Mouse (Mus musculus) intestine, embryonic 15.5 days (tissue): Measurements from ENCODE around the gene Ctdnep1. TPM values are rescaled to one million over a fixed set of nuclear protein-coding genes. Genes with fewer than 3 reads are reported as not detected.
"Not testable (repeated sequence)": the region's sequence is repeated elsewhere in the genome, so short reads cannot be mapped to it uniquely, and the experiment has no call there.

Experiments used
- ATAC-seq: fragments of 200-750 bp; cut with Nextera tagmentation; 2 replicates; pipeline ENCODE4 v1.8.0; 2017; ENCODE audit warnings: moderate TSS enrichment, moderate library complexity
- H3K27ac ChIP-seq: fragments of 300-500 bp; sonication (generic); 2 replicates; pipeline ENCODE4 v1.5.1; 2015; ENCODE audit warnings: mild to moderate bottlenecking, inconsistent platforms
- H3K27me3 ChIP-seq: fragments of 300-500 bp; sonication (generic); replicated peaks from 2 replicates; pipeline ENCODE4 v1.6.1; 2015; ENCODE audit warnings: inconsistent platforms
- H3K36me3 ChIP-seq: fragments of 300-500 bp; sonication (generic); 2 replicates; pipeline ENCODE4 v1.6.1; 2015; ENCODE audit warnings: inconsistent platforms
- H3K4me1 ChIP-seq: fragments of 300-500 bp; sonication (generic); replicated peaks from 2 replicates; pipeline ENCODE4 v1.6.1; 2015; ENCODE audit warnings: inconsistent platforms
- H3K4me2 ChIP-seq: fragments of 300-500 bp; sonication (generic); replicated peaks from 2 replicates; pipeline ENCODE4 v1.6.1; 2015; ENCODE audit warnings: mild to moderate bottlenecking, inconsistent platforms
- H3K4me3 ChIP-seq: fragments of 300-500 bp; sonication (generic); replicated peaks from 2 replicates; pipeline ENCODE4 v1.5.1; 2015; ENCODE audit warnings: inconsistent platforms
- H3K9ac ChIP-seq: fragments of 300-500 bp; sonication (generic); 2 replicates; pipeline ENCODE4 v1.6.1; 2015; ENCODE audit warnings: inconsistent platforms
- H3K9me3 ChIP-seq: fragments of 300-500 bp; sonication (generic); 2 replicates; pipeline ENCODE4 v1.6.1; 2016; ENCODE audit warnings: inconsistent platforms
- whole genome bisulfite sequencing: fragments of 180-500 bp; shearing (Covaris S2); methylation state at CpG from one replicate; pipeline ENCODE4 v1.1.7; 2015; 5-methylcytosine and 5-hydroxymethylcytosine counted together
- polyA plus RNA-seq: library from polyadenylated mRNA; unstranded; fragments of >200 nt; fragmentation: Nextera tagmentation; extraction: Ambion mirVana; gene quantifications from 2 replicates; pipeline ENCODE4 v1.2.1, GENCODE M21; 2015

Ctdnep1 gene
- polyA plus RNA-seq, 1 experiment from 2014 or later, result 23.2 TPM

DNA sequence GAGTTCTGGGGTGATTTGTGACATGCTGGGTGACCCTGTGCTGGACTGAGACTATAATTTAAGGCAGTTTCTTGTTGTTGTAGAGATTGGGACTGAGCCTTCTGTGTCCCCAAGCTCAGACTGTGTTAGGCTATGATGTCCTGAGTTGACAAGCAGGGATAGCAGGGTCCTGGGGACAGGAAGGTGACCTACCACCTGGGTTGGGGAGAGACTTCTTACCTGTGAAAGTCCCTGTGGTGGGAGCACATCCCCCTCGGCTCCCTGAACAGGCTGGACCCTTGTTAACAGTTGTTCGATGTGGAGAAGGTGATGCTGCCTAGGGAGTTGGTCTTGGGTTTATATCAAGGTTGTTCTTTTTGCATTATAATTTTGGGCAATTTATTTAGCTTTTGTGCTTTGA is 21.5 kb downstream of the Ctdnep1 start:
- H3K27ac ChIP-seq, result no peak overlapping the region
- H3K27me3 ChIP-seq, result no peaks in the 10 kb centered on the region
- WGBS, result 84% methylated on average over 2 of the region's 2 CpGs
- H3K36me3 ChIP-seq, result peaks cover 42% of the 10 kb centered on the region
- H3K4me3 ChIP-seq, result peak overlapping the region; percentile 84; the same call in 1 of the 2 replicates
- no peak for ATAC-seq
- H3K9me3 ChIP-seq, result no peaks in the 10 kb centered on the region
- H3K4me1 ChIP-seq, result peaks cover 34% of the 10 kb centered on the region
- no peak overlapping the region for H3K9ac ChIP-seq
- H3K4me2 ChIP-seq, result peak overlapping the region; percentile 70

DNA sequence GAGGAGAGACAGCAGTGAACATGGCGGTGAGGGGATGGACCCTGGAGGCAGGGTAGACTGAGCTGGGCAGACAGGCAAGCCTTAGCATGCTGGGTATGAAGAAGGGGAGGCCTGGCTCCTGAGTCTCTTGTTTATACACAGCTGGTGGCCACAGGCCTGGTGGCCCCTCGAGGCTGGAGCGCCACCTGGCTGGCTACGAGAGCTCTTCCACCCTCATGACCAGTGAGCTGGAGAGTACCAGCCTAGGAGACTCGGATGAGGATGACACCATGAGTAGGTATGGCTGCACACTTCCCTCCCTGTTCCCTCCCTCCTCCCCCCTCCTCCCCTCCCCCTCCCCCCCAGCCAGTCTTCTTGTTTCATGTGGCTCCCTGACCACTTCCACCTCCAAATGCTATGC is 24.6 kb downstream of the Ctdnep1 start:
- Histone ChIP-seq H3K9me3 (no peaks in the 10 kb centered on the region), H3K4me1 (peaks cover 16% of the 10 kb centered on the region), H3K4me3 (no peak overlapping the region), H3K27me3 (no peaks in the 10 kb centered on the region), H3K9ac (no peak overlapping the region), H3K36me3 (peaks cover 46% of the 10 kb centered on the region), H3K4me2 (no peak overlapping the region), H3K27ac (no peak overlapping the region)
- 57% methylated on average over 5 of the region's 5 CpGs for WGBS
- no peak for ATAC-seq

DNA sequence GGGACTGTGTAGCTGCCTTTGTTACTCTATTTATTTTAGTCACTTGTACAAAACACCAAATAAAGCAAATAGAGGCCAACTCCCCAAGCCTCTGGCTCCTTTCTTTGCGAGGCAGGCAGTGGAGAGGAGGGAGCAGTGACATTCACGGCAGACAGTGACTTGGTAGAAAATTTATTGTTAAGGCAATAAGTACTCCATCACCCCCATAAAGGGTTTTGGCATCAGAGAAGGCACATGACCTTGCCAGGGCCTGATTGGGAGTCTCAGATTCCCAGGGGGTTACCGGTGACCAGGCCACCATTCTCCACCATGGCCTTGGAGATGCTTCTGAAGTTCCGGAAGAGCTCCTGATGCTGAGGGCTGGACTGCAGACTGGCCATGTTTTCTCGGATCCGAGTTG is 29.1 kb downstream of the Ctdnep1 start:
- WGBS, result 88% methylated on average over 6 of the region's 6 CpGs
- H3K4me2 ChIP-seq, result no peak overlapping the region
- H3K4me3 ChIP-seq, result no peak overlapping the region

DNA sequence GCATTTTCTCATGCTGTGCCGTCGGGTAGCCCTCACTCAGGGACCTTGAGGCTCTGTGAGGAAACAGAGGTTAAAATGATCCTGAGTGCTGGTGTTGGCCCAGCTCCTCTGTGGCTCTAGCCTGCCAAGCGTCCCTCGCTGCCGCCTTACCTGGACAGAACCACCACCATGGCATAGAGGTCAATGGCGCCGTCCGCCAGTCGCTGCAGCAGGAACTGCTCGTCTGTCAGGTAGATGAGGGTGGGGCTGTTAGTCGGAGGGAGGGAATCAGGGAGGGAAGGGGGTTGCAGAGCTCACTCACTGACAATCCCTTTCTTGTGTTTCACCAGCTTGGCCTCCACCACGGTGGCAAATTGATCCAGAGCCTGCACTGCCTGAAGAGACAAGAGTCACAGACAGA is 29.6 kb downstream of the Ctdnep1 start:
- no peak overlapping the region for H3K4me2 ChIP-seq
- no peaks in the 10 kb centered on the region for H3K27me3 ChIP-seq
- H3K4me3 ChIP-seq, result no peak overlapping the region
- H3K9me3 ChIP-seq, result no peaks in the 10 kb centered on the region
- no peak overlapping the region for H3K27ac ChIP-seq
- 83% methylated on average over 12 of the region's 12 CpGs for WGBS
- peaks cover 12% of the 10 kb centered on the region for H3K4me1 ChIP-seq
- no peak for ATAC-seq
- H3K36me3 ChIP-seq, result peaks cover 59% of the 10 kb centered on the region
- no peak overlapping the region for H3K9ac ChIP-seq

More for the DNA sequence above, 29.1 kb downstream of the Ctdnep1 start:
- ATAC-seq, result no peak
- Histone ChIP-seq H3K4me1 (peaks cover 12% of the 10 kb centered on the region), H3K27me3 (no peaks in the 10 kb centered on the region), H3K9ac (no peak overlapping the region), H3K9me3 (no peaks in the 10 kb centered on the region), H3K27ac (no peak overlapping the region), H3K36me3 (peaks cover 64% of the 10 kb centered on the region)

DNA sequence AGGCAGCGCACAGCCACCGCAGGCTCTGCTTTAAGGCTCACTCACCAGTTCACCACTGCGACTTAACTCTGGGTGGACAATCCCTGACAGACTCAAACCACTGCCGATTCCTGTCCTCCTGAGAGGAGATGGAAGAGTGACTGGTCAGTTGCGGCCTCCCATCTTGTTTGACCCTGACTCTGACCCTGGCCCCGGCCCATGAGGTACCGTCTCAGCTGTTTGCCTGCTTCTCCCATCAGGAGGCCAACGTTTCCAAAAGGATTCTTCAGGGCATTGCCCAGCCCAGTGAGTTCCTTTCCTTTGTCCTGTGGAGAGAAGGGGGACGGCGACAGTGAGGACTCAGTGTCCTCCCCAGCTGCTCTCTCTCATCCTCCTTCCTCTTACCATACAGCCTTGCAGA is 30.0 kb downstream of the Ctdnep1 start:
- WGBS, result 91% methylated on average over 10 of the region's 10 CpGs
- Histone ChIP-seq H3K9ac (no peak overlapping the region), H3K27ac (no peak overlapping the region), H3K9me3 (no peaks in the 10 kb centered on the region), H3K4me2 (no peak overlapping the region), H3K27me3 (no peaks in the 10 kb centered on the region), H3K36me3 (peaks cover 58% of the 10 kb centered on the region), H3K4me1 (peaks cover 12% of the 10 kb centered on the region), H3K4me3 (no peak overlapping the region)
- ATAC-seq, result no peak

DNA sequence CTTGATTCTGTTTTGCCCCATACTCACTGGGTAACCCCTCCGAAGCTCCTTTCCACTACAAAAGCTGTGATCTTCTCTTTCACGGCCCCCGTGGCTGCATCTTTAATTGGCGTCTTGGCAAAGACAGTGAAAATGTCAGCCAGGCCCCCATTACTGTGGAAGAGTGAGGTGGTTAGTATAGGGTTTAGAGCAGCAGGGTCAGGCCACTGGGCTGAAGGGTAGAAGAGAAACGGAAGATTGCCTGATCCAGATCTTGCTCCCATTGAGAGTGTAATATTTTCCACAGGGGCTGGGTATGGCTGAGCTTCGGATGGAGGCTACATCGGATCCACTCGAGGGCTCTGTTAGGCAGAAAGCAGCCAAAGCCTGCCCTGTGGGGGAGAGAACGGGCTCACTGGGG is 32.0 kb downstream of the Ctdnep1 start:
- no peaks in the 10 kb centered on the region for H3K9me3 ChIP-seq
- 89% methylated on average over 9 of the region's 9 CpGs for WGBS

DNA sequence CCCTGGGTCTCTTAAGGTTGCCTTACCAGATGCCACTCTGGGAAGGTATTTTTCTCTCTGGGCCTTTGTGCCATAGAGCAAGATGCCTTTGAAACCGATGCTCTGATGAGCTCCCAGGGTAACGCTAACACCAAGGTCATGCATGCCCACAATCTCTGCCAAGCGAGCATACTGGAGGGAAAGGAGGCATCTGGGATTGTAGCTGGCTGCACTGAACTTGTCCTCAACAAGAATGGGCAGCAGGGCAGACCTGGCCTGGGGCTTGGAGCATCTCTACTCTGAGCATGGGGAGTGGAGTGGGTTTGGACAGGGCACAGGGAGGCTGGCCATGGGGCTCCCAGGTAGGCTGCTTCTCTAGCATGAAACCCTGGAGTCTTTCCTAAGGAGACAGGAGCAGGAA is 32.5 kb downstream of the Ctdnep1 start:
- Histone ChIP-seq H3K4me3 (no peak overlapping the region), H3K27me3 (no peaks in the 10 kb centered on the region), H3K4me2 (no peak overlapping the region), H3K9ac (no peak overlapping the region; the same call in 1 of the 2 replicates), H3K27ac (no peak overlapping the region), H3K4me1 (peaks cover 21% of the 10 kb centered on the region), H3K9me3 (no peaks in the 10 kb centered on the region), H3K36me3 (peaks cover 38% of the 10 kb centered on the region)
- 79% methylated on average over 3 of the region's 3 CpGs for WGBS
- no peak for ATAC-seq

More for the DNA sequence above, 32.0 kb downstream of the Ctdnep1 start:
- ATAC-seq, result no peak
- H3K9ac ChIP-seq, result no peak overlapping the region
- no peak overlapping the region for H3K27ac ChIP-seq
- no peak overlapping the region for H3K4me3 ChIP-seq
- H3K27me3 ChIP-seq, result no peaks in the 10 kb centered on the region
- peaks cover 19% of the 10 kb centered on the region for H3K4me1 ChIP-seq
- H3K36me3 ChIP-seq, result peaks cover 42% of the 10 kb centered on the region
- no peak overlapping the region for H3K4me2 ChIP-seq

DNA sequence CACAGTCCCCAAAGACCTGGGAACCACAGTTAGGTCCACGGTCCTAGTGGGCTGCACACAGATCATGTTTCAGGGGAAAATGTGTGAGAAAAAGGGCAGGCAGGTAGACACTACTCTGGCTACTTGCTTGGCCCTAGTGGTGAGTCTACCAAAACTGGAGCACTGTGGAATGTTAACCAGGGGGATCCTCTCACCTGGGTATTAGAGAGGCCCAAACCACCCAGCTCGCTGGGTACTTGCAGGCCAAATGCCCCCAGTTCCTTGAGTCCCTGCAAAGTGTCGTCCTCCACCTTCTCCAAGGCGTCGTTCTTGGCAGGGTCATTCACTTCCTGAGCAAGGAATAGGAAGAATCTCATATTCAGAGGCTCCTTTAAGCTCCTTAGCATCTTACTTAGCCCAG is 33.1 kb downstream of the Ctdnep1 start:
- Histone ChIP-seq H3K27ac (no peak overlapping the region), H3K27me3 (no peaks in the 10 kb centered on the region), H3K36me3 (peaks cover 33% of the 10 kb centered on the region), H3K4me2 (peak overlapping the region; percentile 69; the same call in 1 of the 2 replicates), H3K4me3 (no peak overlapping the region), H3K4me1 (peaks cover 27% of the 10 kb centered on the region), H3K9me3 (no peaks in the 10 kb centered on the region), H3K9ac (no peak overlapping the region)
- ATAC-seq, result no peak
- WGBS, result 49% methylated on average over 5 of the region's 5 CpGs

DNA sequence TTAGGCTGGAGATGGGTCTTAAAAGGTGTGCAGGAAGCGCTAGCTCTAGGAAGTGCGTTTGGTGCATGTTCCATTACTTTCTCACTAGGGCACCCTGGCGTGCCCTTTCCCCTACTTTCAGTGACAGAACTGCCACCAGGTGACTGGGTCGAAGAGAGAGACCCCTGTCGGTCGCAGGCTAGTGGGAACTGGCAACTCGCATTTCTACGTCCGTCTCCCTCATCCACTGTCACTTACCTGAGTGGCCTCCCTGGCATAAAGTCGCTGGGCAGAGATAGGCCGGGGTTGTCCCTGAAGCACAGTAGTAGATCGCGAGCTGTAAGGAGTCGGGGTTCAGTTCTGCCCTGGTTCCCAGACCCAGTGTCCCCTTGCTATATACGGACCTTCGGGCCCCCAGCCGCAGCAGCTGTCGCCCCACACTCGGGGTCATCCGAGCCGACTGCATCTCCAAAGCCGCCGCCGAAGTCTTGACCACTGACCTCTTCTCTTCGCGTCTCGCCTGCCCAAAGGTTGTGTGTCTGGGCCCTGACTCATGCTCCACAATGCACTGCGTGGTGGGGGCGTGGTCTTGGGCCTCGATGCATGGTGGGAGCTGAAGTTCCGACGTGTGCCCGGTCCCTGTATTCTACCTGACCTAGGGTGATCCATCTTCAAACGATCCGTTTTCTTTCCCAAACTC is 34.1 kb downstream of the Ctdnep1 start, which contains the start of gene Acadvl:
TSS of gene Acadvl (minus strand) at position 532 of the 679 bp plus-strand sequence.
- peak within 1 kb of the TSS; percentile 65 for H3K27ac ChIP-seq
- H3K27me3 ChIP-seq, result no peaks in the 10 kb centered on the region
- peaks cover 25% of the 10 kb centered on the region for H3K36me3 ChIP-seq
- H3K9ac ChIP-seq, result peak within 1 kb of the TSS; percentile 59
- no peaks in the 10 kb centered on the region for H3K9me3 ChIP-seq
- H3K4me2 ChIP-seq, result peak within 1 kb of the TSS; percentile 69
- peak; percentile 93 for ATAC-seq
- H3K4me1 ChIP-seq, result peaks cover 36% of the 10 kb centered on the region
- under 1% methylated on average over 35 of the region's 35 CpGs for WGBS
- H3K4me3 ChIP-seq, result peak within 1 kb of the TSS; percentile 58

DNA sequence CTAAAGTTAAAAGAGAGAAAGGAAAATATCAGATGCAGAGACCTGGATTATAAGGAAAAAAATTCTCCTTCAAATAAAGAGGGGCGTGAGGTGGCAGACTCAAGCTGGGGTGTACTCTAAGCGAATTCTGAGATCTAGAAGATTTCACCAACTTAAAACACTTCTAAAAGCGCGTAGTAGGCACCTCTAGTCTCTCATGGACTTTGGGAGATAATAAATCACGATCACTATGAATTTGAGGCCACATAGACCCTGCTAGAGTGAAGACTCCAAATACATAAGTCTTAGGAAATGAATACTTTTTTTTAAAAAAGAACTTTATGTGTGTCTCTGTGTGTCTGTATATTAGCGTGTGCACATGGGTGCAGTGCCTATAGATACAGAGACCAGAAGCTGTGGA is 34.7 kb downstream of the Ctdnep1 start:
- Histone ChIP-seq H3K9me3 (no peaks in the 10 kb centered on the region), H3K4me2 (peak overlapping the region; percentile 69), H3K27ac (no peak overlapping the region), H3K9ac (no peak overlapping the region), H3K4me3 (peak overlapping the region; percentile 58; the same call in 1 of the 2 replicates), H3K4me1 (peaks cover 40% of the 10 kb centered on the region), H3K27me3 (no peaks in the 10 kb centered on the region), H3K36me3 (peaks cover 21% of the 10 kb centered on the region)
- ATAC-seq, result no peak
- 64% methylated on average over 6 of the region's 6 CpGs for WGBS

DNA sequence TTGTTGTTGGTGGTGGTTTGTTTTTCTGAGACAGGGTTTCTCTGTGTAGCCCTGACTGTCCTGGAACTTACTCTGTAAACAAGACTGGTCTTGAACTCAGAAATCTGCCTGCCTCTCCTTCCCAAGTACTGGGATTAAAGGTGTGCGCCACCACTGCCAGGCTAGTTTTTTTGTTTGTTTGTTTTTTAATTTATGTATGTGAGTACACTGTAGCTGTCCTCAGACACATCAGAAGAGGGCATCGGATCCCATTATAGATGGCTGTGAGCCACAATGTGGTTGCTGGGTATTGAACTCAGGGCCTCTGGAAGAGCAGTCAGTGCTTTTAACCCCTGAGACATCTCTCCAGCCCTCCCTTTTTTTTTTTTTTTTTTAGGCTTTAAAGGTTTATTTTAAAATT is 35.2 kb downstream of the Ctdnep1 start:
- H3K4me3 ChIP-seq, H3K4me2 ChIP-seq, H3K27me3 ChIP-seq, H3K9me3 ChIP-seq, H3K27ac ChIP-seq, ATAC-seq, H3K9ac ChIP-seq: not testable (repeated sequence)
- WGBS, result 78% methylated on average over 2 of the region's 2 CpGs
- H3K36me3 ChIP-seq, result peaks cover 16% of the 10 kb centered on the region
- H3K4me1 ChIP-seq, result peaks cover 40% of the 10 kb centered on the region

DNA sequence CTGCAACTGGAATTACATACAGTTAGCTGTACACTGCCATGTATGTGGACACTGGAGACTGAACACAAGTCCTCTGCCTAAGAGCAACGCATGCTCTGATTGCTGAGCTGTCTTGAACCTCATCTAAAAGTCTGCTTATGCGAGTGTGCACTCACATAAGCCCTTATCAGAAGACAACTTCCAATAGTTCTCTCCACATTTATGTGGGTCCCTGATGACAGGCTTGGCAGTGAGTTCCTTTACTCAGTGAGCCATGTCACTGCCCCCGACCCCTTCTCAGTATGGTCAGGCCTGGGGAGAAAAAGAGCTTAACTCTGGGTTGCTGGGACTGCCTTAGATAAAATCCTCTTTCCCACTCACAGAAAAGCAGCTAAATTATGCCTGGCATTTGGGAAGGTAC is 35.7 kb downstream of the Ctdnep1 start, which contains the start of gene Dlg4:
TSS of gene Dlg4 (plus strand) at position 274 of the 400 bp plus-strand sequence.
- peak within 1 kb of the TSS; percentile 69 for H3K9ac ChIP-seq

More for the DNA sequence above, 35.7 kb downstream of the Ctdnep1 start, which contains the start of gene Dlg4:
- Histone ChIP-seq H3K4me3 (peak within 1 kb of the TSS; percentile 57; the same call in 1 of the 2 replicates), H3K4me2 (peak within 1 kb of the TSS; percentile 74), H3K9me3 (no peaks in the 10 kb centered on the region), H3K4me1 (peaks cover 40% of the 10 kb centered on the region), H3K36me3 (peaks cover 12% of the 10 kb centered on the region), H3K27me3 (no peaks in the 10 kb centered on the region), H3K27ac (peak within 1 kb of the TSS; percentile 51; the same call in 1 of the 2 replicates)
- no peak for ATAC-seq
- WGBS, result 77% methylated on average over 3 of the region's 3 CpGs
